Mouse (Mus musculus) adrenal gland (tissue): ENCODE measurements around the gene Nbea.

Source experiments
- intact Hi-C: fragments of 180-260 bp; cut with DNase I; formaldehyde crosslinking; loops from one replicate; pipeline ENCODE4 v1.15.1; 2025

Gene Nbea

DNA sequence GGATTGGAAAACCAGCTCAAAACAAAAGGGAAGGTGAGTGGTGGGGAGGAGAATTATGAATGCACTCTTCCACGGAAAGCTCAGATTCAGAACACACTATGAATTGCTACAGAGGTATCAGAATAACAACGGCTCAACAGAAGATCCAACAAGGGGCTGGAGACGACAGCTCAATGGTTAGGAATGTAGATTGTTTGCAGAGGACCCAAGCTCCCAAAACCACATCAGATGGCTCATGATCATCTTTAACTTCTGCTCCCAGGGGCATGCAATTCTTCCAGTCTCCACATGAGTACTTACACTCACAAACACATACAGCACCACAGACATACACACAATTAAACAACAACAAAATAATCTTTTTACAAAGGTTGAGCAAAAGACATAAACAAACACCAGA is 346.3 kb downstream of the Nbea start:
- intact Hi-C loops, result no loop called here

DNA sequence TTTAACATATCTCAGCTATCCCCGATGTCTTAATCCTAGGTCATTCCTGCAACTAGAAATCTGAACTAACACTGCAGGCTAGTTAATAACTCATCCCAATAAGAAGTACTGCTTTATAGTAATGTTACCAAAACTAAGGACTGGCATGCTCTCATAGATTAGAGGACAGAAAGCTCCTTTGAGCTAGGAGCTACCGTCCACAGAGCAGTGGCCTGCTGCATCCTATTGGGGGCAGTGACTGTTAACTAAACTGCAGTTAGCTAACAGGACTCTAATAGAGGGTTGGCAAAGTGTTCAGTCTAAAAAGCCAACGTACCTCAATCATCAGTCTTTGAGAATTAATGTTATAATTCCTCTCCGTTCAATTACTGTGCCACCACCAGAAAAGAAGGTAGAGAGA is 348.3 kb downstream of the Nbea start:
- intact Hi-C loops, result no loop called here

DNA sequence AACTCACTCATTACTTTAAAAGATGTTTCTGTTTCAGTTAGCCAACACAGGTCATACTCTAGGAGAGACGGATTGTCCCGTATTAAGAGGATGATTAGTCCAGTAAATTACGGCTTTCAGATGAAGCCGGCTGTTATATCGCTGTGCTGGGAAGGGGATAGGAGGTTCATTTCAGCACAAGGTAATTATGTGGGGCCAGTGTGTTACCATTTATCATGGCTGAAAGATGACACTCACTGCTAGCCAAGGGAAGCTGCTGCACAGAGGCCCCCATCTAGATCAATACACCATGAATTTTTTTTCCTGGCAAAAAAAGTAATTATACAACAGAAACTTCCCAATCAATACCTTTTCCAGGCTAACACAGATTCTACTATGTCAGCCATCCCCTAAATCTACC is 353.3 kb downstream of the Nbea start:
- intact Hi-C loops, result no loop called here

DNA sequence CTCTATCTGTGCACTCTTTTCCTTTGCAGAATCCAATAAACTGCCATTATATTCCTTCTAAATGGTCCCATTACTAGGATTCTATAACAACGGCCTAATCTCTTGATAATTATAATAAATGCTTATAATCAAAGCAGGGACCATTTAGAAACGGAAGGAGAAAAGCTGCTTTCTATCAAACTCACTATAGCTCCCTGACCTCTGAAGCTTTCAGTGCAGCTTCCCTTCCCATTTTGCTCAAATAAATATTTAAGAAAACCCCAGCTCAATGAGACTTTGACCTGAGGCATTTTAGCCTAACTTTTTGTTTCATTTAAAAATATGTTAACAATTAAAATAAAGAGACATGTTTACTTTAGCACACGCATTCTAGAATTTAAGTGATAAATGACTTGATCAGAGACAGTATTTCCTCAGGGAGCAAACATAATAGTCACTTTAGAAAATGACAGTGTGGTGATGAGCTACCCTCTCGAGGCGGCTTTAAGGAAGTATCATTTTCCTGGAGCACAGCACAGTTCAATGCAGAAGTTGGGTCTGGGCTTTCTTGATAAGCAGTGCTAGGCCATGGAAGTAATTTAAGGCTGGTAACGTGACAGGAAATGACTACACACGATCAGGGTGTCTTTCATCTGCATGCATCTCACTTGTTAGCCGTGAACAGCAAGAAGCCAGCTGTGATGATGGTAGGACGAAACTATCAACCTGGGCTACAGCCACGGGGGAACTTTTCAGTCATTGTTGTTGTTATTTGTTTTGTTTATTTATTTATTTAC is 354.8 kb downstream of the Nbea start:
- intact Hi-C loops, result no loop called here

DNA sequence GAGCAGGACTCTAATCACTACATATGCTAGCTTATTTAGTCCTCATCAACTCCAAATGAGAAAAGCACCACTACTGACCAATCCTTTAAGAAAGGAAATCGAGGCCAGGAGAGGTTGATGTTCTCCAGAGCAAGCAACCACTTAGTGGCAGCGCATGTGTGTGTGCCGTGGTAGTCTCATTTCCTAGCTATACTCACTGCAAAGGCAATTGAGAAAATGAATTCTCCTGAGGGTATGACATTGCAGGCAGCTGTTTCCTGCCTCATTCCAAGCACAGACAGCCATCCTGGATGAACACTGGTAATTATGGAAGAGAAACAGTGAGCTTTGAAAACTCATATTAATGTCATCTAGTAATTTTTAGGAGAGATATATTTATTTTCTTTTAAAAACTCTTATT is 358.6 kb downstream of the Nbea start:
- intact Hi-C loops, result no loop called here

DNA sequence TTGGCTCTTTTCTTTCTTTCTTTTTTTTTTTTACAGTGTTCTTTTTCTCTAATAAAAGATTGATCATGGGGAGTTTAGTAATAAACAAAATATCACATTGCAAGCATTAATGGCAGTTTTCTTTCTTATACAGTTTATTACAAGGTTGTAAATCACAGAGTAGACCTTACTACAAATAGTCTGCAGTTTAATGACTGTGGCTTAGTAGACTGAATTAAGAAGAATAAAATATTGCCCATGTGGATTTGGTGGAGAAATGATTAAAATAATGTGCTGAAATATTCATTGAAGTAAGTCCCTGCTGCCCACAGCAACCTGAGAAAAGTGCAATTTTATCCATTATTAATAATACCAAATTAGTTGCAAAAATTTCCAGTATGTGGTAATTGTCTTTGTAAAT is 363.9 kb downstream of the Nbea start:
- intact Hi-C loops, result no loop called here

DNA sequence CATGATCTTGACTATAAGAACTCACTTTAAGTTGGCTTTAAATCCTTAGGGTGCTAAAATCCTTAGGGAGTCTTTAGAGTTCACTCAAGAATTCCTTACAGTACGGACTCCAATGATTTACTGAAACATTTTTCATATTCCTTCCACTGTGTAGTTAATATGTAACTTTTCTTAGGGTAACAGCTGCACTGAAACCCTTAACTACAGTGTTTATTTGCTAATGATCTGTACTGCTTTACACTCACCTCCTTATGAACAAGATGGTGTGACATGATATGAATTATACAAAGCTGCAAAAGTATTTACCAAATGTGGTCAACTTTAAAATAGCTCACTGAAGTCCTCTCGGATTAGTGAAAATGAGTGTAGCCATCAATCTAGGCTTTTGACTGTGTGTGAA is 365.4 kb downstream of the Nbea start:
- intact Hi-C loops, result no loop called here

DNA sequence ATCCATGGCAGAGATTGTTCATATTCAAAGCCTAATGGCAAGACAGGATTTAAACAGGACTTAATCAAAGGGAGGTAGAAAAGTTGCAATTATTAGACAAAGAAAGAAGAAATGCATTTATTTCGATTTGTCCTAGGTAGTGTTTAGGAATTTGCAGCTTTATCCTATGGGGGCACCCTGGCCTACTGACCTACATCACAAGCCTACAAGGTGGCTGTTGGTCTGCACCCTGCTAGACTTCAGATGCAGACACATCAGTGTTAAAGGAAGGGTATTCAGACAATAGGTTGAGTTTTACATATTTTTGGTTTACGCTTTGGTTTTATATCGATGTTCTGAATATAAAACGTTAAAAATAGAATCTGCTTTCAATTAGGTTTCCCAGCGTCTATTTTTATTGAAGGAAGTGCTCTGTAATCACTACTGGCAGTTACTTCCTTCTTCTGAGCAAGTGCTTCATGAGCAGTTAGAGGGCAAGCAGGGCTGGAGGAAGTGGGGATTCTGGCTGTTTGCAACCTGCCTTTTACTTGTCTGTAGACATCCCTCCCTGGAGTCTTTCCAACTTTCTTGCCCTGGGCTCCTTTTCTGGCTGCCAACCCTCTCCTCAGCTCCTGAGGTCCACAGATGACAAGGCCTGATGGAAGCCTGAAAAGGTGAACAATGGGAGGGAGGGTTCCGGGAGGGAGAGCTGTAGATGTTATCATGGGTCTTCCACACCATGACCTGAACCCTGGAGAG is 366.7 kb downstream of the Nbea start:
- intact Hi-C loops, result no loop called here

DNA sequence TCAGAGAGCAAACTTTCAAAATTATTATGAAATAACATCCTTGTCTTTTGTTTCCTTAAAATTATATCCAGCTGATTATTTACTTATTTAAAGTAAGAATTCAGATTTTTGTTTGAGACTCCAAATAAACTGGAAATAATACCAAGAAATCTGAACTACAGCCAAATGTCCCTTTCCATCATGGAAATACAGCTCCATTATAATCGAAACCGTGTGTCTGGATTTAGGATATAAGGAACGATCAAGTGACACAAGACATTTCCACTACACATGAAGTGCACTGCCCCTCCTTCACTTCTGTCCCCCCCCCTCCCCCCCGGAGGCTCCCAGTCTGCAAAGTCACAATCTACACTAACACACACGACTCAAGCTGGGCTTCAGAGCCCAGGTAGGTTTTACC is 367.4 kb downstream of the Nbea start:
- intact Hi-C loops, result no loop called here

DNA sequence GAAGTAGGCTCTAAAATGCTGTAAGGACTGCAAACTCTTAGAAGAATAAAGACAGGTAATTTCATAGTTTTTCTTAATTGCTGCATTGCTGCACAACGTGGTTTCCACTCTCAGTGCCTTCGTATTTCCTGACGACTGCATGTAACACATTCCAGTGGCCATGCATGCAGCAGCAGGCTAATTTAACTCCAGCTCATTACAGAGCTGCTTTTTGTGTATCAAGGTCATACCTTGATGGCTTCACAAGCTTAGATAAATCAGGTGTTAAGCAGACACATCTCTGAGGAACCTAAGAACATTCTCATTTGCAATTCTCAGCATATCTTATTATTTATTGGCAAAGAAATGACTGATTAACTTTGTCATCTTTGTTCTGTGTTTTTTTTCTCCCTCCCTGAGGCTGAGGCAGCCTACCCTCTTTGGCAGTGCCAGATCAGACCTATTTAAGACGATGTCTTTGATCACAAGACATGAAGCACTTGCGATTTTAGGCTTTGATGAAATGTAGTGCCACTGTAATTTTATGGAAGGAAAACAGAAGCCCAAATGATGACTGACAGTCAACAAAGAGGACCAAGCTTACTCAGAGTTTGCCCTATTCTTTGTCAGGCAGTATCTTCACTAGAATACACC is 368.4 kb downstream of the Nbea start:
- intact Hi-C loops, result no loop called here

DNA sequence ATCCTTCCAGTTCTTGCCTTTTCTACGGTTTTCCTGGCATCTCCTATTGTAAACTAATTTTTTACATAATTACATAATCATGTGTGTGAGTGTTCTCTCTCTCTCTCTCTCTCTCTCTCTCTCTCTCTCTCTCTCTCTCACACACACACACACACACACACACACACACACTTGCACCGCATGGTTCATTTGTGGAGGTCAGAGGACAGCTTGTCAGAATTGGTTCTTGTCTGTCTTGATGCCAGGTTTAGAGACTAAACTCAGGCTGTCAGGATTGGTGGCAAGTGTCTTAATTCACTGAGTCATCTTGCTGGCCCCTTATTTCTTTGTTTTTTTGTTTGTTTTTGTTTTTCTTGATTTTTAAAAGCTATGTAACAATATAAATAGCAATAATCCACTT is 388.7 kb downstream of the Nbea start:
- intact Hi-C loops, result no loop called here

DNA sequence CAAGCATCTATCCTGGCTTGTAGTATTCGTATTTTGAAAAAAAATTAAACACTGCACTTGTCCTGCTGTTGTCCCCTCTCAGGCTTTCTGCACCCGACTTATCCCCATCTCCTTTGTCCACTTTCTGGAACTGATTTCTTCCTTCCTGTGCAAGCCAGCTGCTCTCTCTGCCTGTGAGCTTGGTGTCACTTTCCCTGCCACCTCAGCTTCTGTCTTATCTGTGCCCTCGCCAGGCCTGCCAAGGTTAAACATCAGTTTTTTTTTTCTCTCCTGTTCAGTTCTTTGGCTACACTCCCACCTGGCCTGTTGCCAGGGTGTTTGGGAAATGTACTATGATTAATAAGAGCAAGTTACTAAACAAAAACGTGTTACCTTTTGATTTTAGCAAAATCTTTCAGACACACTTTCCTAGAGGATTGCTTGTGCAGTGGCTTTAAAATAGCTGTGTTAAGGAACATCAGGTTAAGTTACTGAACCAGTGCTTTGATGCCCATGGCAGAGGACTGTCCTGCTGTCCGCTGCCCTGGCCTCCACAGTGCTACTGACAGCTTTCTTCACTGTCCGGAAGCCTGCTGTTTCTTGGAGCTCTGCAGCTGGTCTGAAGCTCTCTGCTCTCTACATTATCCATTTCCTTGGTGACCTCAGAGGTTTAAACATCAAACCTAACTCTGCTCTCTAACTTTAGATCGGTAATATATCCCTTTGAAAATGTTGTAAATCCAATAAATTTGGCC is 389.5 kb downstream of the Nbea start:
- intact Hi-C loops, result no loop called here

DNA sequence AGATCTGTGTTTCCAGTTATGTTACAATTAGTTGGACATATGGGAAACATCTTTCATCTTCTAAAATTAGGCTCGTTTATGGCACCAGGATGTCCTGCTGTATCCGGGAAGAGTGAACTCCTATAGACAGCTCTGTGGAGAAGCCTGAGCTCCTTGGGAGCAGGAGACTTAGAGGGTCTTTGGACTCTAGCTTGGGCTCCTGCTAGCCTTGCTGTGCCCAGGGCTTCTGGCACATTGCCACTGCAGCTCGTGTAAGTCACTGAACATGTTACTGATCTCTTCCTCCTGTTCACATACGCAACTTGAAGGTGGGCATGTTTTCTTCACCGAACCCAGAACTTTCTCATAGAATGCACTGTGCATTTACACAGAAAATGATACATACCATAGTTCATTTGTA is 391.2 kb downstream of the Nbea start:
- intact Hi-C loops, result no loop called here

DNA sequence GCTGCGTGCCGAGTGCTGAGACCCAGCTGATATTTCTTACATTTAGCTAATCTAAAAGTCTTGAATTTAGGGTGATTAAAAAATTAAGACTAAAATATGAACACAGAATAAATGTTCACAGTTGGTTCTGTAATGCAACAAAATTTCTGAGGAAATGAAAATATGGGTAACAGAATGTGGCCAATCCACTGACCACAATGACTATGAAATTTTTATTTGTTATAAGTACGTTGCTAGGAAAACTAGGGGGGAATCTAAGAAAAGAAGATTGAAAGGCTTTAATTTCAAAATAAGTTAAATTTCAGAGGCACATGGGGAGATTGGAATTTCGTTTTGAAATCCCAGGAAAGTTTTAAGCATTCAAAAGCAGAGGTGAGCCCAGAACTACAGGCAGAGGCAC is 392.9 kb downstream of the Nbea start:
- intact Hi-C loops, result no loop called here

DNA sequence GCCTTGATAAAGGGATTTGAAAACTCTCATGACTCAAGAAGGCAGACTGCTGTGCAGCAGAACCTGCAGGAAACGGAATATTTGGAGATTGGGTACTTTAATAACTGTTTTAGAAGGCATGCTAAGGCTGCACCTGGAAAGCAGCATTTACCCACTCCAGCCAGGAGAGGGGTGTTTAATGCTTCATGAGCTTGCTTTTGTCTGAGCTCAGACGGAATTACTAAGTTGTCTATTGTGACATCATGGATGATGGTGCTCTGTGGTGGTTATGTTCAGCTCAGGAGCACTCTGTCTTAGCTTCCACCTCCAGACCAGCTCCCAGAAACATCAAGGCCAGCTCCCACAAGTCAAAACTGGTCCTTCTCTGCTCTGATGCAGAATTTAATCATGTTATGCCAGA is 393.6 kb downstream of the Nbea start:
- intact Hi-C loops, result no loop called here

DNA sequence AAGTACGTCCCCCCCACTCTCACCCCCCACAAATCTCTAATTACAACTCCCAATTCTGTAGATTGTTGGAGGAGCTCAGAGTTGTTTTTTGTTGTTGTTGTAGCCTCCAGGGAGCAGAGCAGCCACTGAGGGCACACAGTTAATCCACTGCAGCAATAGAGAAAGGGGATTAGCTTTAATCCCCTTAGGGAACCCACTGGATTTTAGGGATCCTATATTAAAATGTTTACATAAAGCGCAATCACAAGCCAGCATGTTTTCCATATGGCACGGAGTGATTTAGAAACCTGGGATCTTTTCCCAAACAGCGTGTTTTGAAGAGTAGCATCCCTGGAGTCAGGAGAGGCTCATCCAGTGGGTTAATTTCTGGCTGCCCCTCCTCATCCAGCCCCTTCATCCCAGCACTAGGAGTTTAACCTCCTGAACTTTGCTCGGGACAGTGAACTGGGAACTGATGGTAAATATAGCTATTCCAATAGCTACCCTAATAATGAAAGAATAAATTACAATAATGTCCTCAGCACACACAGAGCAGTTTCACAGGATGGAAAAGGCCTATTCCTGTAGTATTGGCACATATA is 394.8 kb downstream of the Nbea start:
- intact Hi-C loops, result no loop called here

DNA sequence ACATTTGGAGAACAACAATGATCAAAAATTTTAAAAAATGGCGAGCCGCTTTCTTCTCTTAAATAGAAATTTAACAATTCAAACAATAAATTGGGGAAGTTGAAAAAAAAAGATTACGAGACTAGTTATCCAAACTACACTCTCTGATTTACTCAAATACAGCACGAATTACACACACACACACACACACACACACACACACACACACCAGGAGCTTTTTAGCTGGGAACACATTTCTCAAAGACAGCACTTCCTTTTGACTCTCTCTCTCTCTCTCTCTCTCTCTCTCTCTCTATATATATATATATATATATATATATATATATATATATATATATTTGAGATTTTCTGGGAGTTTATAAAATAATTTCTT is 395.3 kb downstream of the Nbea start:
- intact Hi-C loops, result no loop called here

DNA sequence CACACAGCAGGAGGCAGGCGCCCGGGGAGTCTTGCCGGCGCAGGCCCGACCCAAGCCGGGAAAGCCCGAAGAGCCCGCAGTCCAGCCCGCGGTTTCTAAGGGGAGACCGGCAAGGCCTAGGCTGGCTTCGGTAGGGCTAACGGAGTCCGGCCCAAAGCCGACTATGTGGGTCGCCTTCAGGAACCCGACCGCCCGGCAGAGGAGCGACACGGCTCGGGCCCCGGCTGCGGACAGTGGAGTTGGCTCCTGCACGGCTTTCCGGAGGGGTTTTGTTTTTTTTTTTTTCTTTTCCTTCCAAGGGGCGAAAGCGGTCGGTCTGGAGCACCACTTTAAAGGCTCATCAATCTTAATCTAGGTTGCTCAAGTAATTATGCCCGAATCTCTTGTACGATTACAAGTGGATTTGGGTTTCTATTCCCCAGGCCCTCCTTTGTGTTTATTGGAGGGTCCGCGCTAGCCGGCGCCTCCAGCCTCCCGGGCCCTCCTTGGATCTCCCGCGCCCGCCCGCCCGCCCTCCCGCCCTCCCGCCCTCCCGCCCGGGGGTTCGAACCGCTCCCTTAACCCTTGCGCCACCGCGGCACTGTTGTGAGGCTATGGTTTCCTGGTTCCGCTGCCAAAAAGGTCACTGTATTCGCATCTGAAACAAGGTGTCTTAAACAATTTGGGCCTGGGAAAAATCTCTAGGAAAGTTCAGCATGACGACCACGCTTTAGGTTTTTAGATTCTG is 395.9 kb downstream of the Nbea start:
- intact Hi-C loops, result no loop called here

DNA sequence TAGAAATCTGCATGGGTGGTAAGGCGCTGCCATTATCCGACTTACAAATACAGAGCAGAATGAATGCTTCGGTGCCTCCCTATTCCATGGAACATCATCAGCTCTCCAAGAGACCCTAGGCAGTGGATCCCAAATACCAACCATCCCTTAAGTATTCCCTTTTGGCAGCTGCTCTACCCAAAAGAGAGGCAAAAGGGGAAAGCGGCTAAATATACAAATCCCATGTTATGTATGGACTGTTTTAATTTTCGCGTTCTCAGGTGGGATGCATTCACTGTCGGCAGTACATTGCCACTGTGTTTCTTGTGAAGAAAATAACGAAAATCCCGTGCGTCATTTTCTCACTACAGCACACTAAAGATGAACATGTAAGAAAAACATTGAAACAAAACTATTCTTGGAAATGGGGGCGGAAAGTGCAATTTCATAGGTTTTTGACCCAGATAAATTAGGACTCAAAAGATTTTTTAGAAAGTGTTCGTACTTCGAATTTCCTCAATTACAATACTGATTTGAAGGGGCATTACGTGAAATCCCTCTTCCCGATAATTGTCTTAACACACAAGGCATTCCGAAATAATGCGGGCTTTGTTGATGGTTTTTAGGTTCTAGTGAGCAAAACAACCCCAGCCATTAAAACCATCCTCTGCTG is 396.5 kb downstream of the Nbea start:
- intact Hi-C loops, result no loop called here

DNA sequence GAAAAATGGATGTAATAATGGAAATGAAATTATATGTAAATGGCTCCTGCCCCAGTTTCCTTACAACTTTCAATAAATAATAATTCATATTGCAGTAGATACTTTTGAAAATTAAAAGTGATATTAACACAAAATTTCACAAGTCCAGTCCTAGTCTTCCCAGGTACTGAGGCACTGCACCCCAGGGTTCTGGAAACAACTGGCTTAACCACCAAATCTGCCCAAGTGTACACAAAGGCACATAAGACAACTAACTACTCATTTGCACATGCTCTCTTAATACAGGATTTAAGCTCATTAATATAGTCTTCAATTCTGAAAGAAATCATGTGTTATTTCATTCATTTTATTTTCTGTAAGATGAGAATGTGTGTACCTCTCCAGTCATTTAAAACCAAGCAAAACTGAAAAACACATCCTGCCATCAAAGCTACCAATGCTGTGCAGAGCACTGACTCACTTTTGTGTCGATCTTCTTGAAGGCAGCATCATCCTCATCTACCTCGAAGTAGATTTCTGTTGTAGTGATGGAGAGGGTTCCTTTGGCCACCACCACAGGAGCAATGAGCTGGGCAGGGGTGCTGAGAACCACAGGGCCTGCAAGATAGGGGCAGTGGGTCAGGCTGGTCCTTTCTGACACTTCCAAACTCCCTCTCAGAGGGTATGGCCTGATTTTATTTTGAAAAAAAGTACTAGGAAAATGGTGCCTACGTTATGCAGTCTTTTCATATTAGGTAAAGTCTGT is 397.3 kb downstream of the Nbea start:
- intact Hi-C loops, result no loop called here
